Mouse (Mus musculus) brain, embryonic 14.5 days (tissue): ENCODE data around the gene Trio.

Source experiments
- CTCF ChIP-seq: fragments of 200-500 bp; IDR thresholded peaks from 2 replicates; pipeline ENCODE4 v1.5.1; 2012; ENCODE audit warnings: inconsistent platforms, mild to moderate bottlenecking, moderate library complexity, borderline replicate concordance; ENCODE audit not compliant: insufficient read depth, insufficient read length; ENCODE audit errors: extremely low read depth
- POLR2A ChIP-seq: fragments of 200-500 bp; IDR thresholded peaks from 2 replicates; pipeline ENCODE4 v1.6.1; 2012; ENCODE audit warnings: mild to moderate bottlenecking, inconsistent platforms, borderline replicate concordance; ENCODE audit not compliant: poor library complexity, insufficient read depth, insufficient read length, severe bottlenecking; ENCODE audit errors: extremely low read depth

DNA sequence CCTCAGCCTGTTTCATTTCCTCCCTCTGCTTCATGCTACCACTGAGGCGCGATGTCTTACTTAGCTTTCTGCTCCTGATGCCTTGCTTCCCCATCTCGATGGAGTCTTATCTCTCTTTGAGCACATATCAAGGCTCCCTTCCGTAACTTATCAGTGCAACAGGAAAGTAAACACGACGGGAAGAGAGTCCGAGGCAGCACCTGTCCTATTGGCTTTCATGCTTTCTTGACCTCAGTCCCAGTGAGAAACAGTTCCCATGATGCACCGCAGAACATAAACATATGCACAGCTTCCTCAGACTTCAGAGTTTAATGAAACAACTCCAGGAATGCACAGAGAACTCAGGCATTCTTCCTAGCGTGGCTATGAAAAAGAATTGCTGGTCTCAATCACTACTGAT is 65.0 kb downstream of the Trio start:
- TF ChIP-seq CTCF (no peak), POLR2A (no peak)
